Mouse (Mus musculus): ENCODE data around the gene Cldn7. TPM values are rescaled to one million over a fixed set of nuclear protein-coding genes. Genes with fewer than 3 reads are reported as not detected.

The Cldn7 gene
- polyA plus RNA-seq, 1 experiment from 2014 or later = 397 TPM

MicroRNAs within 50 kb of the gene (microRNA counts, 519-probe panel; counts per million panel counts)
- microRNA mmu-miR-324-3p (not detected), microRNA mmu-miR-324-5p (3,002 counts per million, percentile 69 among the panel's probes with 10 or more counts)

Small RNA genes lying within 50 kb of the gene (microRNA-seq; reads per million reads assigned to microRNA genes)
- gene Gm44349 (not detected), gene Mir324 (2,177 reads per million, percentile 84 among the genes with 10 or more reads in this experiment)

Other genes with a start within 250 kb of the Cldn7 start
- gene Polr2a, start 206.1 kb upstream of the Cldn7 start, polyA plus RNA-seq (2015; fragmentation: Nextera tagmentation; extraction: Ambion mirVana) = 17.7 and 20.6 TPM in 2 replicates
- 0.17 TPM in 1 of 2 replicates, not detected in the other for gene Slc35g3, start 202.8 kb upstream of the Cldn7 start, polyA plus RNA-seq (2015; fragmentation: Nextera tagmentation; extraction: Ambion mirVana)
- 3.4 TPM in 2 replicates for gene Zbtb4, start 198.9 kb upstream of the Cldn7 start, polyA plus RNA-seq (2015; fragmentation: Nextera tagmentation; extraction: Ambion mirVana)
- 5.3 and 10.3 TPM in 2 replicates for gene Chrnb1, start 168.8 kb upstream of the Cldn7 start, polyA plus RNA-seq (2015; fragmentation: Nextera tagmentation; extraction: Ambion mirVana)
- 1.8 and 2.5 TPM in 2 replicates for gene Fgf11, start 162.9 kb upstream of the Cldn7 start, polyA plus RNA-seq (2015; fragmentation: Nextera tagmentation; extraction: Ambion mirVana)
- gene Tmem102, start 159.2 kb upstream of the Cldn7 start, polyA plus RNA-seq (2015; fragmentation: Nextera tagmentation; extraction: Ambion mirVana) = 14.2 and 15.0 TPM in 2 replicates
- 0.03 TPM in 1 of 2 replicates, not detected in the other for gene Gm39566, start 149.5 kb upstream of the Cldn7 start, polyA plus RNA-seq (2015; fragmentation: Nextera tagmentation; extraction: Ambion mirVana)
- gene Spem2, start 146.3 kb upstream of the Cldn7 start, polyA plus RNA-seq (2015; fragmentation: Nextera tagmentation; extraction: Ambion mirVana) = not detected in 2 replicates
- not detected in 2 replicates for gene Spem1, start 142.6 kb upstream of the Cldn7 start, polyA plus RNA-seq (2015; fragmentation: Nextera tagmentation; extraction: Ambion mirVana)
- 5.3 and 6.4 TPM in 2 replicates for gene Nlgn2, start 127.0 kb upstream of the Cldn7 start, polyA plus RNA-seq (2015; fragmentation: Nextera tagmentation; extraction: Ambion mirVana)
- gene Tmem256, start 126.3 kb upstream of the Cldn7 start, polyA plus RNA-seq (2015; fragmentation: Nextera tagmentation; extraction: Ambion mirVana) = 377 and 401 TPM in 2 replicates
- 85.1 and 98.5 TPM in 2 replicates for gene Plscr3, start 118.4 kb upstream of the Cldn7 start, polyA plus RNA-seq (2015; fragmentation: Nextera tagmentation; extraction: Ambion mirVana)
- gene Tnk1, start 106.0 kb upstream of the Cldn7 start, polyA plus RNA-seq (2015; fragmentation: Nextera tagmentation; extraction: Ambion mirVana) = 15.3 and 19.1 TPM in 2 replicates
- not detected in 2 replicates for gene Tmem95, start 86.8 kb upstream of the Cldn7 start, polyA plus RNA-seq (2015; fragmentation: Nextera tagmentation; extraction: Ambion mirVana)
- gene Kctd11, start 83.4 kb upstream of the Cldn7 start, polyA plus RNA-seq (2015; fragmentation: Nextera tagmentation; extraction: Ambion mirVana) = 15.1 and 24.7 TPM in 2 replicates
- 4.0 and 5.1 TPM in 2 replicates for gene Acap1, start 69.2 kb upstream of the Cldn7 start, polyA plus RNA-seq (2015; fragmentation: Nextera tagmentation; extraction: Ambion mirVana)
- 4.9 TPM in 2 replicates for gene 2810408A11Rik, start 63.8 kb upstream of the Cldn7 start, polyA plus RNA-seq (2015; fragmentation: Nextera tagmentation; extraction: Ambion mirVana)
- gene Neurl4, start 63.7 kb upstream of the Cldn7 start, polyA plus RNA-seq (2015; fragmentation: Nextera tagmentation; extraction: Ambion mirVana) = 7.5 TPM in 2 replicates
- 61.6 and 63.4 TPM in 2 replicates for gene Gps2, start 50.9 kb upstream of the Cldn7 start, polyA plus RNA-seq (2015; fragmentation: Nextera tagmentation; extraction: Ambion mirVana)
- 1,516 and 1,535 TPM in 2 replicates for gene Eif5a, start 42.8 kb upstream of the Cldn7 start, polyA plus RNA-seq (2015; fragmentation: Nextera tagmentation; extraction: Ambion mirVana)
- gene Ybx2, start 29.0 kb upstream of the Cldn7 start, polyA plus RNA-seq (2015; fragmentation: Nextera tagmentation; extraction: Ambion mirVana) = 2.9 and 3.8 TPM in 2 replicates
- gene Slc2a4, start 16.6 kb upstream of the Cldn7 start, polyA plus RNA-seq (2015; fragmentation: Nextera tagmentation; extraction: Ambion mirVana) = 38.3 and 39.1 TPM in 2 replicates
- 17.5 and 17.7 TPM in 2 replicates for gene Ctdnep1, start 16.4 kb downstream of the Cldn7 start, polyA plus RNA-seq (2015; fragmentation: Nextera tagmentation; extraction: Ambion mirVana)
- 102 and 103 TPM in 2 replicates for gene Elp5, start 17.7 kb downstream of the Cldn7 start, polyA plus RNA-seq (2015; fragmentation: Nextera tagmentation; extraction: Ambion mirVana)
- 485 and 494 TPM in 2 replicates for gene Gabarap, start 26.4 kb downstream of the Cldn7 start, polyA plus RNA-seq (2015; fragmentation: Nextera tagmentation; extraction: Ambion mirVana)
- 44.3 and 47.9 TPM in 2 replicates for gene Phf23, start 31.0 kb downstream of the Cldn7 start, polyA plus RNA-seq (2015; fragmentation: Nextera tagmentation; extraction: Ambion mirVana)
- gene Dvl2, start 35.8 kb downstream of the Cldn7 start, polyA plus RNA-seq (2015; fragmentation: Nextera tagmentation; extraction: Ambion mirVana) = 17.7 and 22.3 TPM in 2 replicates
- 115 and 119 TPM in 2 replicates for gene Acadvl, start 50.6 kb downstream of the Cldn7 start, polyA plus RNA-seq (2015; fragmentation: Nextera tagmentation; extraction: Ambion mirVana)
- 8.4 and 9.0 TPM in 2 replicates for gene Dlg4, start 52.2 kb downstream of the Cldn7 start, polyA plus RNA-seq (2015; fragmentation: Nextera tagmentation; extraction: Ambion mirVana)
- 0.31 TPM in 1 of 2 replicates, not detected in the other for gene Asgr1, start 89.3 kb downstream of the Cldn7 start, polyA plus RNA-seq (2015; fragmentation: Nextera tagmentation; extraction: Ambion mirVana)
- 0.71 and 0.72 TPM in 2 replicates for gene Asgr2, start 127.9 kb downstream of the Cldn7 start, polyA plus RNA-seq (2015; fragmentation: Nextera tagmentation; extraction: Ambion mirVana)
- 1.4 and 1.6 TPM in 2 replicates for gene Mgl2, start 165.6 kb downstream of the Cldn7 start, polyA plus RNA-seq (2015; fragmentation: Nextera tagmentation; extraction: Ambion mirVana)
- gene Clec10a, start 191.4 kb downstream of the Cldn7 start, polyA plus RNA-seq (2015; fragmentation: Nextera tagmentation; extraction: Ambion mirVana) = 1.1 and 1.3 TPM in 2 replicates
- 1.5 and 1.9 TPM in 2 replicates for gene Slc16a11, start 248.0 kb downstream of the Cldn7 start, polyA plus RNA-seq (2015; fragmentation: Nextera tagmentation; extraction: Ambion mirVana)

Data from stomach, embryonic 16.5 days (tissue).